Mouse (Mus musculus): ENCODE data around the gene Nek3. TPM values are rescaled to one million over a fixed set of nuclear protein-coding genes. Genes with fewer than 3 reads are reported as not detected.

The Nek3 gene
- polyA plus RNA-seq, 1 experiment from 2014 or later, result 6.0 TPM

Other genes starting within 250 kb of the Nek3 start
- not detected in 2 replicates for gene Defb15, start 233.7 kb downstream of the Nek3 start, polyA plus RNA-seq (2015; fragmentation: Nextera tagmentation; extraction: Ambion mirVana)
- gene Defb35, start 228.1 kb downstream of the Nek3 start, polyA plus RNA-seq (2015; fragmentation: Nextera tagmentation; extraction: Ambion mirVana), result not detected in 2 replicates
- not detected in 2 replicates for gene Defb13, start 219.7 kb downstream of the Nek3 start, polyA plus RNA-seq (2015; fragmentation: Nextera tagmentation; extraction: Ambion mirVana)
- gene Fam90a1a, start 207.7 kb downstream of the Nek3 start, polyA plus RNA-seq (2015; fragmentation: Nextera tagmentation; extraction: Ambion mirVana), result not detected in 2 replicates
- gene Ccdc70, start 196.7 kb downstream of the Nek3 start, polyA plus RNA-seq (2015; fragmentation: Nextera tagmentation; extraction: Ambion mirVana), result not detected in 2 replicates
- 0.65 and 0.83 TPM in 2 replicates for gene Atp7b, start 106.1 kb downstream of the Nek3 start, polyA plus RNA-seq (2015; fragmentation: Nextera tagmentation; extraction: Ambion mirVana)
- 47.2 and 48.7 TPM in 2 replicates for gene Alg11, start 105.7 kb downstream of the Nek3 start, polyA plus RNA-seq (2015; fragmentation: Nextera tagmentation; extraction: Ambion mirVana)
- gene Nek5, start 41.4 kb downstream of the Nek3 start, polyA plus RNA-seq (2015; fragmentation: Nextera tagmentation; extraction: Ambion mirVana), result 0.08 and 0.22 TPM in 2 replicates
- gene Ckap2, start 19.4 kb upstream of the Nek3 start, polyA plus RNA-seq (2015; fragmentation: Nextera tagmentation; extraction: Ambion mirVana), result 44.0 and 45.1 TPM in 2 replicates
- 35.0 and 37.9 TPM in 2 replicates for gene Vps36, start 26.4 kb upstream of the Nek3 start, polyA plus RNA-seq (2015; fragmentation: Nextera tagmentation; extraction: Ambion mirVana)
- 9.7 and 12.1 TPM in 2 replicates for gene Thsd1, start 60.9 kb upstream of the Nek3 start, polyA plus RNA-seq (2015; fragmentation: Nextera tagmentation; extraction: Ambion mirVana)
- not detected in 2 replicates for gene Tpte, start 117.0 kb upstream of the Nek3 start, polyA plus RNA-seq (2015; fragmentation: Nextera tagmentation; extraction: Ambion mirVana)
- gene Slc25a15, start 232.2 kb upstream of the Nek3 start, polyA plus RNA-seq (2015; fragmentation: Nextera tagmentation; extraction: Ambion mirVana), result 17.0 and 17.3 TPM in 2 replicates
- gene Mrps31, start 244.9 kb upstream of the Nek3 start, polyA plus RNA-seq (2015; fragmentation: Nextera tagmentation; extraction: Ambion mirVana), result 36.2 and 36.7 TPM in 2 replicates